Mouse (Mus musculus) midbrain, postnatal 0 days (tissue): Measurements from ENCODE around the gene Emg1. TPM values are rescaled to one million over a fixed set of nuclear protein-coding genes. Genes with fewer than 3 reads are reported as not detected.
"Not testable (repeated sequence)": the region's sequence is repeated elsewhere in the genome, so short reads cannot be mapped to it uniquely, and the experiment has no call there.

ENCODE experiments used
- ATAC-seq: fragments of 200-750 bp; cut with Nextera tagmentation; 2 replicates; pipeline ENCODE4 v1.8.0; 2017; ENCODE audit warnings: moderate number of reproducible peaks, mild to moderate bottlenecking, moderate TSS enrichment, moderate library complexity; ENCODE audit not compliant: low FRiP score
- DNase-seq: peaks from one replicate; pipeline ENCODE4 v3.0.0-alpha.2; 2015; ENCODE audit warnings: low spot score
- H3K27ac ChIP-seq: fragments of 300-500 bp; sonication (generic); 2 replicates; pipeline ENCODE4 v1.5.1; 2014; ENCODE audit warnings: low read depth, mild to moderate bottlenecking, low read length, mixed read lengths
- H3K27me3 ChIP-seq: fragments of 300-500 bp; sonication (generic); 2 replicates; pipeline ENCODE4 v1.6.1; 2014; ENCODE audit warnings: low read length, control low read depth, mixed read lengths; ENCODE audit not compliant: insufficient read depth
- H3K36me3 ChIP-seq: fragments of 300-500 bp; sonication (generic); 2 replicates; pipeline ENCODE4 v1.6.1; 2014; ENCODE audit warnings: low read length, control low read depth, mixed read lengths; ENCODE audit not compliant: insufficient read depth
- H3K4me1 ChIP-seq: fragments of 300-500 bp; sonication (generic); 2 replicates; pipeline ENCODE4 v1.6.1; 2014; ENCODE audit warnings: mild to moderate bottlenecking, control low read depth, antibody characterized with exemption, low read length, mixed read lengths; ENCODE audit not compliant: insufficient read depth
- H3K4me2 ChIP-seq: fragments of 300-500 bp; sonication (generic); 2 replicates; pipeline ENCODE4 v1.6.1; 2014; ENCODE audit warnings: low read depth, mild to moderate bottlenecking, low read length, mixed read lengths; ENCODE audit not compliant: poor library complexity, severe bottlenecking
- H3K4me3 ChIP-seq: fragments of 300-500 bp; sonication (generic); 2 replicates; pipeline ENCODE4 v1.5.1; 2014; ENCODE audit warnings: low read depth, mild to moderate bottlenecking, low read length, moderate library complexity
- H3K9ac ChIP-seq: fragments of 300-500 bp; sonication (generic); replicated peaks from 2 replicates; pipeline ENCODE4 v1.6.1; 2014; ENCODE audit warnings: mild to moderate bottlenecking, low read length, moderate library complexity, mixed read lengths; ENCODE audit not compliant: poor library complexity, severe bottlenecking
- H3K9me3 ChIP-seq: fragments of 300-500 bp; sonication (generic); 2 replicates; pipeline ENCODE4 v1.6.1; 2016; ENCODE audit warnings: low read length, control low read depth
- CTCF ChIP-seq: IDR thresholded peaks from 2 replicates; pipeline ENCODE4 v1.5.1; 2016; ENCODE audit warnings: antibody characterized with exemption, mild to moderate bottlenecking
- WGBS: fragments of 180-500 bp; shearing (Covaris S2); extraction: QIAGEN DNeasy Blood & Tissue Kit; methylation state at CpG from one replicate; pipeline ENCODE4 v1.1.7; 2014; 5-methylcytosine and 5-hydroxymethylcytosine counted together
- polyA plus RNA-seq: library from polyadenylated mRNA; unstranded; fragments of >200 nt; fragmentation: Nextera tagmentation; extraction: Ambion mirVana; gene quantifications from 2 replicates; pipeline ENCODE4 v1.2.1, GENCODE M21; 2015
- total RNA-seq: library from RNA; depleted of rRNA; stranded (reverse); fragments of >200 nt; gene quantifications from 2 replicates; pipeline ENCODE4 v1.2.3, GENCODE M21; 2014

The Emg1 gene
- total and polyA plus RNA-seq, 2 experiments from 2014 or later = 89.8 to 99.9 TPM

DNA sequence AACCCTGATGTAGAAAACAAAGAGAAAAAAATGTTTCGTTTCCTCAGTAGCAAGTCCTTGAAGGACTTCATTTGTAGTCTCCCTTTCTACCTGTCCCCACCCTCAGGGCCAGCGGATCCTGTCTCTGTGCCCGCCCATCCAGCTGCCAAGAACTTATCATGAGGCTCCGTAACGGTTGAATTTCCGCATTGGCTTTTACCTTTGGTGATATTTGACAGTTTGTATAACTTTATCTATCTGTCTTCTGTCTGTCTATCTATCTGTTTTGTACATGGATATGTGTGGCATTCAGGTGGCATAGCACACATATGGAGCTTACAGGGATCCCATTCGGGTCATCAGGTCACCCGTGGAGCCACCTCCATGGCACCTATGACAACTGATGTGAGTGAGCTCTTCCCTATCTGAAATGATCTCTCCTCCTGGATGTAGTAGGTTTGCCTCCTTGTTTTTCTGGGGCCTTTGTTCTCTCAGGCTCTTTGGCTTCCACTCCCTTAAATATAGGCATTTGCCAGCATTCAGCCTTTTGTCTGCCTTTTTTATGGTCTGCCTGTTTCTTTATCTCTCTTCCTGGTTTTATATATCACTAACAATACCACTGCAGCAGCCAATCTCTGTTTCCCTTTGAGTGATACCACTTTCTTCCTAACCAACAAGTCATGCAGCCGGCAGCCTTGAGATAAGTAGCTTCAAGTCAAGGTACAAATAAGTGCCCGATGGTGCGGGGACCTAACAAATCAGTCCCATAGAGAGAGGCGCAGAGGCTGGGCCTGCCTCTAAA, 26.2 kb downstream of the Emg1 start:
- H3K4me1 ChIP-seq = no peaks in the 10 kb centered on the region
- H3K27ac ChIP-seq = no peak overlapping the region

GRCm38 (mm10) chr6:124683591-124684417, 28.2 kb downstream of the Emg1 start:
- WGBS = 92% methylated on average over 14 of the region's 14 CpGs
- no peaks in the 10 kb centered on the region for H3K9me3 ChIP-seq
- ATAC-seq (no peak), DNase-seq (no peak)
- H3K27me3 ChIP-seq = no peaks in the 10 kb centered on the region
- H3K36me3 ChIP-seq = no peaks in the 10 kb centered on the region
- no peak overlapping the region for H3K27ac ChIP-seq
- no peaks in the 10 kb centered on the region for H3K4me1 ChIP-seq
- H3K4me2 ChIP-seq = no peak overlapping the region
- H3K4me3 ChIP-seq = no peak overlapping the region
- H3K9ac ChIP-seq = no peak overlapping the region
- TF ChIP-seq CTCF = no peak

More for the DNA sequence above, 26.2 kb downstream of the Emg1 start:
- Histone ChIP-seq H3K4me2 (no peak overlapping the region), H3K27me3 (no peaks in the 10 kb centered on the region), H3K9me3 (no peaks in the 10 kb centered on the region), H3K4me3 (no peak overlapping the region), H3K9ac (no peak overlapping the region), H3K36me3 (no peaks in the 10 kb centered on the region)
- DNase-seq = no peak
- no peak for ATAC-seq
- WGBS = 90% methylated on average over 12 of the region's 12 CpGs
- no peak for TF ChIP-seq CTCF

GRCm38 (mm10) chr6:124682291-124682690, 29.7 kb downstream of the Emg1 start:
- not testable (repeated sequence) for H3K27me3 ChIP-seq, H3K4me3 ChIP-seq, DNase-seq, H3K36me3 ChIP-seq, ATAC-seq, H3K4me1 ChIP-seq, H3K4me2 ChIP-seq, H3K9me3 ChIP-seq, H3K9ac ChIP-seq, H3K27ac ChIP-seq
- WGBS = 66% methylated on average over 6 of the region's 6 CpGs

- 90% methylated on average over 3 of the region's 3 CpGs for WGBS
- Histone ChIP-seq H3K4me2 (no peak overlapping the region), H3K9ac (no peak overlapping the region), H3K9me3 (no peaks in the 10 kb centered on the region), H3K36me3 (no peaks in the 10 kb centered on the region), H3K4me1 (no peaks in the 10 kb centered on the region), H3K27ac (no peak overlapping the region), H3K4me3 (no peak overlapping the region), H3K27me3 (no peaks in the 10 kb centered on the region)
- TF ChIP-seq CTCF = no peak
- ATAC-seq (no peak), DNase-seq (no peak)
Measured at GRCm38 (mm10) chr6:124679486-124679885, 32.5 kb downstream of the Emg1 start.

DNA sequence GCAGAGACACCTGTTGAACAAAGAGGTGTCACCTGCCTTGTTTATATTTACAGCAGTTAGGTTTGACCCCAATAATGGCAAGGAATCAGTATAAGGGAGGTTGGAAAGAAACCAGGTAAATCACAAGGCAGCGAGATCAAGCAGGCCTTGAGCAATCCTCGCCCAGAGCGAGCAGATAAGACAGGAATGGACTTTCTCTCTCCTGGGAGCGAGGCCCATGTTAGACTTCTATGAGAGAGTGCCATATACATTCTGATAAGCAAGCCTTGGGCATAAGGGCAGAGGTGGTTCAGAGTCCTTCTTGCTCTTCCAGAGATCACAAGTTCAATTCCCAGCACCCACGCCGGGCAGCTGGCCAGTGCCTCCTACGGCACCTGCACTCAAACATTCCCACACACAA, 33.2 kb downstream of the Emg1 start:
- Histone ChIP-seq H3K4me2 (no peak overlapping the region), H3K9me3 (no peaks in the 10 kb centered on the region), H3K27me3 (no peaks in the 10 kb centered on the region), H3K36me3 (no peaks in the 10 kb centered on the region), H3K27ac (no peak overlapping the region), H3K9ac (no peak overlapping the region), H3K4me3 (no peak overlapping the region), H3K4me1 (no peaks in the 10 kb centered on the region)
- DNase-seq = no peak
- WGBS = 99% methylated on average over 7 of the region's 7 CpGs
- no peak for ATAC-seq
- TF ChIP-seq CTCF = no peak

DNA sequence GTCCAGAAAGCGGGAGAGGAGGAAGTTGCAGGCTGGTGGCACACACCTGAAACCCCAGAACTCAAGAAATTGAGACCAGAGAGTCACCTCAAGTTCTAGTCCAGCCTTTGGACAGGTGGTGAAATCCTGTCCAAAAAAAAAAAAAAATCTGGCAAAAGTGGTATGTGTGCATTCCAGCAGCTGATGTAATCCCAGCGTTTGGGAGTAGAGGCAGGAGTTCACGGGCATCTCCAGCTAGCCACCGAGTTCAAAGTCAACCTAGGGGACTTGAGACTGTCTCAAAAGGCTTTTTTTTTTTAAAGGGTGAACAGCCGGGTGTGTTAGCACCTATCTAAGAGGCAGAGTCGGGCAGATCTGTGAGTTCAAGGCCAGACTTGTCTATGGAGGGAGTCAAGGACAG, 35.8 kb downstream of the Emg1 start:
- ATAC-seq = no peak
- H3K9me3 ChIP-seq = no peaks in the 10 kb centered on the region
- H3K36me3 ChIP-seq = no peaks in the 10 kb centered on the region
- H3K4me3 ChIP-seq = no peak overlapping the region
- H3K9ac ChIP-seq = no peak overlapping the region
- no peaks in the 10 kb centered on the region for H3K4me1 ChIP-seq
- H3K27me3 ChIP-seq = no peaks in the 10 kb centered on the region
- 88% methylated on average over 6 of the region's 6 CpGs for WGBS
- H3K4me2 ChIP-seq = no peak overlapping the region
- no peak overlapping the region for H3K27ac ChIP-seq
- DNase-seq = no peak
- TF ChIP-seq CTCF = no peak
